Mouse (Mus musculus) mouse embryonic stem cell (cell line): ENCODE data around the gene 1500015O10Rik.

Experiments
- in situ Hi-C, 2 experiments: fragments of 300-500 bp; cut with MboI; formaldehyde crosslinking; loops; 1 replicate in 1 of 2; 3 replicates in 1 of 2; pipeline ENCODE4 v1.14.3; 2019 to 2020; ENCODE audit warnings: low sequenced_read_pairs in 2 of 2, low pct_unique_long_range_greater_than_20kb in 1 of 2, mixed read lengths in 1 of 2; ENCODE audit not compliant: unreplicated experiment in 1 of 2

1500015O10Rik gene

DNA sequence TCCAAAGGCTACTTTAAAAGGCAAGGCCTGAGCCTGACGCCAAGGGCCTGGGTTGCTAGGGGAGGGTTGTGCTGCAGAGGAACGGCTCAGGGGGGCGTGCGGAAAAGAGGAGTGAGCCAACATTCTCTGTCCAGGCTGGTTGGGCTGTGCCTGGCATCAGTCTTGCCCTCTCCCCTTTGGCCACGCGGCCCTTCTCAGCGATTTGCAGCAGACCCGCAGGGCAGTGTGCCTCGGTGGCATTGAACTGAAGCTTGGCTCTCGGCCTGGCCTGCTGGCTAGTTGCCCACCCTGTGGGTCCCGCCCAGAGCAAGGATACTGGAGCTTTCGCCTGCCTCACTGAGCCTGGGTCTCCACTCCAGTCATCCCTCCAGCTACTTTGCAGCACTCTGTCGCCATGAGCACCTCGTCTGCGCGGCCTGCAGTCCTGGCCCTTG is at the start of gene 1500015O10Rik:
TSS of gene 1500015O10Rik (plus strand) at position 112 of the 434 bp plus-strand sequence.
- in situ Hi-C loops, result loop anchor here in 1 of 2 experiments (25.0 kb wide), 1 partner anchor 568 kb away; no protein-coding TSS in a partner anchor

DNA sequence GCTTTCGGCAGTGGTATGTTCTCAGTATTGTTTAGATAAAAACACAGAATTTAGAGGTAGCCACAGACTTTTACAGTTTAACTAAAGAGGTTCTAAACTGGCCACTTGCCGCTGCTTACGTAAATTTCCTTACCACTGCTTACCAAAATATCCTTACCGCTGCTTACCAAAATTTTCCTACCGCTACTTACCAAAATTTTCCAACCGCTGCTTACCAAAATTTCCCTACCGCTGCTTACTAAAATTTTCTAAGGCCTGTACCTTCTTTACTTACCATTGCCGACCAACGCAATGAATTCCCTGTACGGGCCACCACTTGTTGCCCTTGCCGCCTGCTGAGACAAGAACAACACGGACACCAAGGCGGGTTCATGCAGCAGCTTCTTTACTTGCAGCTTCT is 40.4 kb upstream of the 1500015O10Rik start:
- in situ Hi-C loops, result no loop called here

DNA sequence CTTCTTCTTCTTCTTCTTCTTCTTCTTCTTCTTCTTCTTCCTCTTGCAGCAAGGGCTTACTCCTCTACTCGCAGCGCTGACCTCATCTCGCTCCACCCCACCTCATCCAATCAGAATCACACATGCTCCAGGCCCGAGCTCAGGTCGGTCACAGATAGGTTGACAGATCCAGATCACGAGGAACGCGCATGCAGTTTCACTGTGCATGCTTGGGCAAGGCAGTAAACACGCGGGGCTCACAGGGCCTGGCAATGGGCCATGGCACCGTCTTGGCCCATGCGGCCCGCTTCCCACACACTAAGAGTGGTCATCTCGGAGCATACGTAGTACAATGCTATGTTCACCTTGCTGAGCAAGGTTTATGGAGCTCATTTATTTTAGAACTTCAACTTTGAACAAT is 39.9 kb upstream of the 1500015O10Rik start:
- in situ Hi-C loops, result no loop called here

DNA sequence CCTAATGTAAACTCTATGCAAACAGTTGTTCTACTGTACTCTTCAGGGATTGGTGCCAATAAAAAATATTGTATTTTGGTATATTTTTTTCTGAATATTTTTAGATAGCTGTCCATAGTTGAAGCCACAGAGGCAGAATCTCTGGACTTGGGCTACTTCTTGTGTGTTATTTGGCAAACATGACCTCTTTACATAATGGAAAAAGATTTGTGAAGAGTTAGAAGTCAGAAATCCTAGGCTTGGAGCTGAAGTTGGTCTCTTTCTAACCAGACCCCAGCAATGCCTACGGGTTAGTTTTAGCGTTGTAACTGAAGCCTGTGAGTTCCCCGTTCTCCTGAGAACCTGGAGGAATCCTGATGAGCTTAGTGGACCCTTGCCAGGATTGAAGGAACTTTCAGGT is 36.3 kb upstream of the 1500015O10Rik start:
- in situ Hi-C loops, result no loop called here

DNA sequence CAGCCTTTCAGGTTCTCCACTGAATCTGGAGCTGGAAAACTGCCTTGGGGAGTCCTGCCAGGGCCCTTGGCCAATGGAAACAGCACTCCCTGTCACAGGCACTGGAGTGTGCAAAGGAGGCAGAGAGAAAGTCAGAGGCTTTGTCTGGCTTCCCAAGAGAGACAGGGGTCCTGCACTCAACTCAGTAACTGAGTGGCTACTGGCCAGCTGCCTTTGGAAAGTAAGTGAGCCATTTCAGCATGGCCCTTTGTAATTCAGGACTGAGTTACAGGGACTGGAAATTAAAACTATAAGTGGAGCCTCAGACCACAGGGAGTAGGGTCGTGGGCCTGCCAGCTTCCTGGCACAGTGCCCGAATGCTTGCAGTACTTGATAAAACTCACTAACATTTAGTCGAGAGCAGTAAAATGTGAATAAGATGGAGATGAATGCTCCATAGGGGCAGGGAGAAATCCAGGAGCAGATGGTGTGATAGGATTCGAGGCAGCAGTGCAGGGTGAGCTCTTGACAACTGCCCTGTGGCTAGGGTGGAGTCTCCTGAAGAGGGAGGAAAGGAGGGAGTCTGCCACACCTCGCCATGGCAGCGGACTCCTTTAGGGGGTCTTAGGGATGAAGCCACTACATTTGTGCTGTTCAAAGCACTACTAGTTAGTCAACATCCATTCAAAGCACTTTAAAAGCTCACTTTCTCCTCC is 35.4 kb upstream of the 1500015O10Rik start:
- in situ Hi-C loops, result no loop called here

DNA sequence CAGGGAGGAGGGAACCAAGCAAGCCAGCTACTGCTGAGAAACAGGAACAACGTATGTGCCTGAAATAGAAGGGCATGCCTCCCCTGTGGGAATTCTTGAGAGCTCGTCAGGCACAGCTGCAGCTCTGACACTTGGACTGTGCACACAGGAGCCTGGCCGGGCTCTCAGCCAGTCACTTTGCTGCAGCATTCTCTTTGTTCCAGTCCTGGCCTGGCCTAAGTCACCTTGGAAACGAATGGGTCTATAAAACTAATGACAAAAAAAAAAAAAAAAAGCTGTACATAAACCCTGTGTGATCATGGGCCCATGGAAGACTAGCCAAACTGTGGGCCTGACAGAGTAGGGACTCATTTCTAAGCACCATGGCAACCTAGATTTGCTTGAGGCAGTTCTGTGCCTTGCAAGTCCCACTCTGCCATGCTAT is 31.8 kb upstream of the 1500015O10Rik start:
- in situ Hi-C loops, result no loop called here

DNA sequence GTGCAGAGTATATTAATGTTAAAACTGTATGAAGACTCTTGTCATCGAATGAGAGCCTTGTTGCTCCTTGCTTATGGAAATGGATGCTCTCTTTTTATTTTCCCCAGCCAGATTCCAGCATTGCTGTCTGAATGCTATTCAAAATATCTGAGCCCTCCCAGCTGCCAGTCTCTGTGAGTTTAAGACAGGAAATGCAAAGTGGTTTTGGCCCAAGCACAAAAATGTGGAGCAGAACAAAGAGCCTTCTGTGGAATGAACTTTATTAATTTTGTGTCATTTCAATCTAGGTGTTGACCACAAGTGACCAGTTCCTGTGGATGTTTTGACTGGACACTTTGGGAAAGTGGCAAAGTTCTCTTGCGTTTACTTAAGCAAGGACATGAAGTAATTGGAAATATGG is 15.6 kb upstream of the 1500015O10Rik start:
- in situ Hi-C loops, result no loop called here

DNA sequence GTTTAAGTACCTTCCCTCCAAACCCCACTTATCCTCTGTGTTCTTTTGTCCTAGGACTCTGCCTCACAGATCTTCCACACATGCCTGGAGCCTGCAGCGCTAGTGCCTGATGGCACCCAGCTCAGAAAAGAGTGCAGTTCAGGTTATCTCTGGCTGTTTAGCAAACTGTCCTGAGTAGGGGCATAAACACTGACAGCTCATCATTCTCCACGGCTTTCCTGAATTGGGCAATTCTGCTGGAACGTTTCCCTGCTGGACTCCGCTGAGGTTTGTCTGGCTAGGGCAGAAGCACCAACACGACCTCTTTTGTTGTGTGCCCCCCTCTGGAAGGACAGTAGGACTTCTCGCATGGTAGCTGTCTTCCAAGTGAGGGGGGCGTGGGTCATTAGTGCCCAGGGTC is 12.4 kb upstream of the 1500015O10Rik start:
- in situ Hi-C loops, result no loop called here

DNA sequence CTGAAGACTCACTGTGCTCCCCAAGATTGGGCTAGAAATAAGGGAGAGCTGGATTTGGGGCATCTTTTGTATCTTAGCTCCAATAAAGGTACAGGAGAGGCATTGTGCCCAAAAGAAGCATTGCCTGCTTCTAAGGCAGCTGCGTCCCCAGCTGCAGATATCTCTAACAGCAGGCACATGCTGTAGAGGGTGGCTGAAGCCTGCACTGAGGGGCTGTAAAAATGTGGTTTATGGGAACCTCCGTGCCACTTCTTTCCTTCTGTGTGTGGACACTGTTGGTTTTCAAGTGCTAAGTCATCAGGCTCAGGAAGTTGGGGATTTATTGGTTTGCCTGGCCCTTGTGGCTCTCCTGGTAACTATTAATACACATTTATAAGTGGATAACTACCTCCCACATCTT is 11.6 kb upstream of the 1500015O10Rik start:
- in situ Hi-C loops, result no loop called here

DNA sequence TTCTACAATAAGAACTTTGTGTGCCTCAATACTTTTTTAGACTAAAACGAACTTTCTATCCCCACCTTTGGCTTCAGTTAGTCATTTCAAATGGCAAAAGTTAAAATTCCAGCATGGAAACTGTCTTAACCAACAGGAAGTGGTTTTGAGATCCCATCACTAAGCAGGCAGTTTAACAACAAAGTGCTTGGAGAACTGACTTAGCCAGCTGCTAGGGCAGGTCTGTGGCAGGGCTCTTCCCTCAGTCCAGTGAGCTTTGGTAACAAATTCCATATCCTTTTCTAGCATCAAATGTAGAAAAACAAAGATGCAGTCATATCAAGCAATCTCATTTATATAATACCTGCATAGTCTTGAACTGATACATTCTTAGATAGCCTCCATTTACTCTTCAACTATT is 7.9 kb upstream of the 1500015O10Rik start:
- in situ Hi-C loops, result no loop called here

DNA sequence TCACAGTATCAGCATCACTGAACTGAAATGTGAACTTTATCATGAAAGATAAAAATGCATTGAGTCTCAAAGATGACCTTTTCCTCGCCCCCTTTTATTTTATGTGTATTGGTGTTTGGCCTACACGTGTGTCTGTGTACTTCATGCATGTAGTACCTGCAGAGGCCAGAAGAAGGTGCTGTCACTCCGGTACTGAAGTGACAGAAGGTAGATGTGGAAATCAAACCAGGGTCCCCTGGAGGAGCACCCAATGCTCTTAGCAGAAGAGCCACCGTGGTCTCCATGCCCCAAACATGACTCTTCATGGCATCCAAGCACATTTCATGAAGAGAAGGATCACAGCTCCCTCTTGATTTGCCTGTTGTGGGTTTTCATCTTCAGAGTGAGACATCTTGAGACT is 1.7 kb downstream of the 1500015O10Rik start:
- in situ Hi-C loops, result loop anchor here in 1 of 2 experiments (25.0 kb wide), 1 partner anchor 570 kb away; no protein-coding TSS in a partner anchor

DNA sequence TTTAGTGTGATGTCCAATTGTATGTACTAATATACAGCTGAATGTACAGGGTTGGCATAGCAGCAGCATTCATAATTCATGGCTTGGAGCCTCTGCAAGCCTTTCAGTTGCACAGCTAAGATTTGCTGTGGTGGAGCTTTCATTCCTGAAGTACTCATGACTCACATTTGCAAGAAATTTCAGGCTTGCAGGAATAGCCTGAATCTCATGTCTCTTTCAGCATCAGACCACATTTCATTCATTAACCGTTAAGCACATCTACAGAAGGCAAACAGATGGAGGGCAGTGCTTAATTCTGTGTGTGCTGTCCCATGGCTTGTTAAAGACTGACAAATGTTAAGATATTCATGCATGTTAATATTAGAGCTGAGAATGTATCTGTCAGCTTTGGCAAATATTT is 2.3 kb downstream of the 1500015O10Rik start:
- in situ Hi-C loops, result loop anchor here in 1 of 2 experiments (25.0 kb wide), 1 partner anchor 570 kb away; no protein-coding TSS in a partner anchor

DNA sequence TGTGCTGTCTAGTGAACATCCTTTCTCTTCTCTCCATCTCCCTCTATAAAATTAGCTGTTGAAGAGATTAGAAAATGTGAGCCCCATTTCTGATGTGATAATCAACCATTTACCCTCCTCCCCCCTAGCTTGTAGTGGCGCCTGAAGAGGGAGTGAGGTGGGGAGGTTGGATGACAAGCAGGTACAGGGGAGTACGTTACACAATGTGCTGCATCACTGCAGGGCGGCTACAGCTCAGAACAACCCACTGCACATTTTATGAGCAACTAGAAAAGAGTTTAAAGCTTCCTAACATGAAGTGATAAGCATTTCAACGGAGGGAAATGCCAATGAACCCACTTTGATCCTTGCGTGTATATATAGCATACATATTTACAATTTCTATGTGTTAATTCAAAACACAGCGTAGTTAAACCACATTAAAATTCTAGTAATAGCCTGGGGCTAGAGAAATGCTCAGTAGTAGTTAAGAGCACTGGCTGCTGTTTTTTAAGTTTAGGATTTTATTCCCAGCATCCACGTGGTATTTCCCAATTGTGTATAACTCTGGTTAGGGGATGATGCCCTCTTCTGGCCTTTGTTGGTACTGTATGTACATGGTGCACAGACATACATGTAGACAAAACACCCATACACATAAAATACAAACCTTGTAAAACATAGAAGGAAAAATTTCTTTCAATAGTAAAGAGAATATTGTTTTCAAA is 7.6 kb downstream of the 1500015O10Rik start:
- in situ Hi-C loops, result loop anchor here in 1 of 2 experiments (25.0 kb wide), 1 partner anchor 576 kb away; no protein-coding TSS in a partner anchor

DNA sequence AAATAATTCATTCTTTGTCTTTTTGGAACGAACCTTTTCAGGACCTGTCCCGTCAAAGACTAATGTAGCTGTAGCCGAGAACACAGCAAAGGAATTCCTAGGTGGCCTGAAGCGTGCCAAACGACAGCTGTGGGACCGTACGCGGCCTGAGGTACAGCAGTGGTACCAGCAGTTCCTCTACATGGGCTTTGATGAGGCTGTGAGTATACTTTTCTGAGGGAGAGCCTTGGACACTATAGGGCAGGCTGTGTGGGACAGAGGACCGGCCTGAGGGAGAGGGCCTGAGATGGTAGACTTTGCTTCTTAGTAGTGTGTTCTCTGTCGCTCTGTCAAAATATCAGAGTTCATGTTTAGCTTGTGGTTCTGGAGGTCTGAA is 8.1 kb downstream of the 1500015O10Rik start:
- in situ Hi-C loops, result loop anchor here in 1 of 2 experiments (25.0 kb wide), 1 partner anchor 576 kb away; no protein-coding TSS in a partner anchor

DNA sequence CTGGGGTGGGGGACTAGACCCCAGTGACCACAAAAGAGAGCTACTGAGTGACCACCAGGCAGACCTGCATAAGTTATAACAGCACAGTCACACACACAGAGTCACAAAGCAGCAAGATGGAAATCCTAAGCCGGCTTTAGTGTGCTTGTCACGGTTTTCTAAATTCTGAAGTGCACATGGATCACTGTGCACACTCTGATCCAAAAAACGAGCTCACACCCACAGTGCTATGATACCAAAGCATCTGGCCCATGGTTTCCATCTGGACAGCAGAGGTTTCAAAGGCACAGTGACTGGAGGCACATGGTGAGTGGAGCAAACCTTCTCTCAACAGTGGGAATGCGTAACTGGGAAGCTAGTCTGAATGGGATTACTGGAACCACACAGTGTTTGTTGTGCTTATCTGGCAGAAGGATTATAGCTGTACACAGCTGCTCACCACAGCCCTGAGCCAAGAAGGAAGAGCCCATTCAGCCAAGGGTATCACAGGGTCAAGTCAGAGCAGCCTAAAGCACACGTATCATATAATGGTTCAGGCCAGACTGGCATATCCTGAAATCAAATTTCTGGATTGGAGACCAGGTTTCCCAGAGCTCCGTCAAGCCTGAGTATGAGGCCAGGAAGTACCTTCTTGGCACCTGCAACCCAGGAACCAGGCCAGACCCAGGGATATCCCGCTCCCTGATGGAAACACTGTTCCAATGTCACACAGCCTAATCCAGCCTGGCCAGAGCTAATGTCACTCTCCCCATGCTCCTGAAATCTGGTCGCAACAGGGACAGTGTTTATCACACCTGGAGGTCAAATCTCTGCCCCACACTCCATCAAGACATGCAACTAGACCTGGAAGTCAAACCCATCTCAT is 24.3 kb downstream of the 1500015O10Rik start:
- in situ Hi-C loops, result loop anchor here (25.0 kb wide), 1 partner anchor 308 kb away; the partner anchor contains the start of gene Gm8251 (in 2 of the 2)

DNA sequence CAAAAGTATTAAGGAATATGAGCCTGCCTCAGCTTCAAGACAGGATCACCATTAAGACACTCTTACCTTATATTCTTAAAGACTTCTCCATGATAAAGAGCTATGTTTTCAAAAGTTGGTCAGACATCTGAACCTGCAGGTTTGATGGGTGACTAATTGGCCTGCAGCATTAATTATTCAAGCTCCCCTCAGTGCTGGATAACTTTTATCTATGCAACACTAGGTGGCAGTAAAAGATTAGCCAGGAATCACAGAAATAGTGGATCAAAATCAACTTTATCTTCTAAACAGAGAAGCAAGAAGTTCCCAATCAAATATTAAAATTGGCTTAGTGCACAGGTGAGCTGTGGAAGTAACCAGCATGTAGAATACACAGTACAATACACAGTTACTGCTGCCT is 29.7 kb downstream of the 1500015O10Rik start:
- in situ Hi-C loops, result loop anchor here (25.0 kb wide), 1 partner anchor 302 kb away; the partner anchor contains the start of gene Gm8251 (in 2 of the 2)

DNA sequence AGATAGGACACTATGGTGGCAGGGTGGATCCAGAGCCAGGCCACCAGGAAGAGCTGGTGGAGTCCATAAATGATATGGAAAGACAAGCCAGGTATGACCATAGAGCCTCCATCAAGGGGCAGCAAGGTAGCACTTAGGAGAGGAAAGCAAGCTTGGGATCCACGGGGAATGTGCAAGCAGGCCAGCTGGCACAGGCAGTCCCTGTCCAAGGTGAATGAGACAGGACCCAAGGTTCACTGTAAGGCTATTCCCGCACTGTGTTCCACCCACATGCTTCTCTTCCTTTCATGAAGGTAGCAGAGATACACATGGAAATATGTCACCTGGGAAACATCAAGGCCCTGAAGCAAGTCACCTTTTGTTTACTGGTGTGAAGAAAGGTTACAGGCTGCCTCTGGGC is 34.1 kb downstream of the 1500015O10Rik start:
- in situ Hi-C loops, result loop anchor here (25.0 kb wide), 1 partner anchor 298 kb away; the partner anchor contains the start of gene Gm8251 (in 2 of the 2)

DNA sequence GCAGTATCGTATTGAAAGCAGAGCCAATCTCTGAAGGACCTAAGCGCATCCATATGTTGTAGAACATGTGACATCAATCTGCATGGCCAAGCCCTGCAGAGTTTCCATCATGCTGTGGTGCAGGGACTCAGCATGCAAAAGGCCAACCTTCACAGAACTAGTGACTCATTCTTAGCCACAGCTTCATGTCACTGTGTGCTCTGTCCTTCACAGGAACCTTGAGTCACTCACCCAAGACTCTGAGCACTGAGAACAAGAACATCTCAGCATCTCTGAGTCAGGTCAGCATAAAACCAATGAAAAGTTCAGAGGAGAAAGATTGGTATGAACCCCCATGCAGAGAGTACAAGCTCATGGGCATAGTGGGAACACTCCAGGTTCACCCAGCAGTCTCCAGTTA is 35.9 kb downstream of the 1500015O10Rik start:
- in situ Hi-C loops, result loop anchor here (25.0 kb wide), 1 partner anchor 296 kb away; the partner anchor contains the start of gene Gm8251 (in 2 of the 2)
